In the genomic region with DNA sequence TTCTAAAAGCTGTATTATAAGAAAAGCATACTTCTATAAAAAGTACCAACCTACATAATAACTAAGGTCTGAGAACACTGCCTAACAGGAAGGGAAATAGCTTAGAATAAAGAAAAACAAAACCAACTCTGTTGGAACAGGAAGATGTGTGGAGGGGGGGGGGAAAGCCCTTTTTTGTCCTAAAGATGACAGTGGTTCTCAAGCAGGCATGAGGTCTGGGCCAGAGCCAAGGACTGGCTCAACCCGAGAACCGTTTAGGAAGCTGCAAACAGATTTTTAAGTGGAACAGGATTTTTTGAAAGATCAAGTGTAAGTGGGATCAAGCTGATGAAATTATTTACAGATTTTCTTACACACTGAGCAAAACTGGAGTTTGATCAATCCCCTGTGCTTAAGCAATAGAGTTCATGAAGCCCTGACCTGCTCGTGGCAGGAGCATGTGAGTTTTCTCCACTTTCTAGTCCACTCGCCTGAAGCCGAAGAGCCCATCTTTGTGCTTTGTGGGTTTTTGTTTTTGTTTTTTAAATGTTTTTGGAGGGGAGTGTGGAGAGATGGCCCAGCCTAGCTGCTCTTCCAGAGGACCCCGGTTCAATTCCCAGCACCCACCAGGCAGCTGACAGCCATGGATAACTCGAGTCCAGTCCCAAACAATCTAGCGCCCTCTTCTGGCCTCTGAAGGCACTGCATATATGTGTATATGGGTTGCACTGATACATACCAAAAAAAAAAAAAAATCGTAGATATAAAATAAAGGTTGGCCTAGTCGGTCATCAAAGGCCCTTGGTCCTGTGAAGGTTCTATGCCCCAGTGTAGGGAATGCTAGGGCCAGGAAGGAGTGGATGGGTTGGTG, we compare ENCODE assay signal across 14 mouse cellular contexts. TPM values are rescaled to one million over a fixed set of nuclear protein-coding genes. Genes with fewer than 3 reads are reported as not detected.
DNase-seq lines count a peak whose midpoint lies in the region; ATAC-seq and TF ChIP-seq lines count a peak whose summit lies in the region.
"Had no signal": no experiment of that assay in that cellular context is flagged by ENCODE, and none has a peak within 500 bp of the region (broad histone marks: within the 10 kb centered on the region; RNA-seq: fewer than 3 reads in every experiment).

No protein-coding gene starts in this region.

- DNase-seq in 416B (ENCODE audit: low read depth): peak; percentile 74
- DNase-seq in ES-E14 (ENCODE audit: low read depth, low spot score): no peak
- DNase-seq in liver, postnatal 0 days: no peak
- DNase-seq in forebrain, embryonic 11.5 days (ENCODE audit: low spot score): no peak
- DNase-seq in MN1 (ENCODE audit: low spot score): no peak
- DNase-seq: heart, postnatal 10 days; kidney, adult 8-10 months had no signal

- no peak overlapping the region for H3K27ac ChIP-seq in intestine, postnatal 0 days (ENCODE audit: low read depth, low read length)
- no peak overlapping the region for H3K27ac ChIP-seq in intestine, embryonic 15.5 days
- H3K27ac ChIP-seq in ES-E14 (ENCODE audit: insufficient read depth, low read depth, low read length, poor library complexity, severe bottlenecking): no peak overlapping the region
- no peak overlapping the region for H3K27ac ChIP-seq in liver, postnatal 0 days (ENCODE audit: low read depth)
- H3K27ac ChIP-seq in forebrain, embryonic 11.5 days (ENCODE audit: low read depth, low read length): no peak overlapping the region
- no peak overlapping the region for H3K27ac ChIP-seq in forebrain, embryonic 12.5 days
- H3K27ac ChIP-seq: left cerebral cortex, adult 2 months; liver, embryonic 15.5 days had no signal

- ATAC-seq in intestine, postnatal 0 days: no peak
- ATAC-seq in intestine, embryonic 15.5 days: no peak
- no peak for ATAC-seq in liver, postnatal 0 days
- no peak for ATAC-seq in forebrain, embryonic 11.5 days (replicated peaks; ENCODE audit: low FRiP score)
- no peak for ATAC-seq in forebrain, embryonic 12.5 days (ENCODE audit: low FRiP score)
- ATAC-seq: midbrain, embryonic 16.5 days had no signal

- in situ Hi-C loops in ES-E14 (cut with MboI; ENCODE audit: low sequenced_read_pairs in 2 of 2, unreplicated experiment in 2 of 2): no loop called here

- no peaks in the 10 kb centered on the region for H3K27me3 ChIP-seq in intestine, postnatal 0 days (replicated peaks; ENCODE audit: control insufficient read depth, insufficient read depth, low read length)
- no peaks in the 10 kb centered on the region for H3K27me3 ChIP-seq in intestine, embryonic 15.5 days (replicated peaks)
- H3K27me3 ChIP-seq in liver, postnatal 0 days (ENCODE audit: insufficient read depth, low read length): no peaks in the 10 kb centered on the region
- no peaks in the 10 kb centered on the region for H3K27me3 ChIP-seq in forebrain, embryonic 11.5 days (ENCODE audit: control insufficient read depth, insufficient read depth, low read length)
- H3K27me3 ChIP-seq in forebrain, embryonic 12.5 days: no peaks in the 10 kb centered on the region

- H3K36me3 ChIP-seq in intestine, postnatal 0 days (ENCODE audit: control insufficient read depth, insufficient read depth): no peaks in the 10 kb centered on the region
- H3K36me3 ChIP-seq in intestine, embryonic 15.5 days: no peaks in the 10 kb centered on the region
- H3K36me3 ChIP-seq in ES-E14 (ENCODE audit: control insufficient read depth, insufficient read depth, low read length, poor library complexity, severe bottlenecking): no peaks in the 10 kb centered on the region
- H3K36me3 ChIP-seq in liver, postnatal 0 days (replicated peaks; ENCODE audit: insufficient read depth, low read length): no peaks in the 10 kb centered on the region
- H3K36me3 ChIP-seq in forebrain, embryonic 11.5 days (ENCODE audit: control insufficient read depth, insufficient read depth, low read length): no peaks in the 10 kb centered on the region
- H3K36me3 ChIP-seq in forebrain, embryonic 12.5 days (replicated peaks): no peaks in the 10 kb centered on the region
- H3K36me3 ChIP-seq: liver, embryonic 15.5 days had no signal

- peak; percentile 45 for TF ChIP-seq CTCF in intestine, postnatal 0 days (IDR thresholded peaks at IDR 0.05; ENCODE audit: low read depth)
- peak; percentile 46; the same call in 1 of the 2 replicates for TF ChIP-seq CTCF in liver, postnatal 0 days (IDR thresholded peaks at IDR 0.05; ENCODE audit: low read depth)

- no peak overlapping the region for H3K4me3 ChIP-seq in intestine, postnatal 0 days (ENCODE audit: low read depth, low read length)
- H3K4me3 ChIP-seq in intestine, embryonic 15.5 days (replicated peaks): no peak overlapping the region
- H3K4me3 ChIP-seq in ES-E14 (ENCODE audit: insufficient read depth in 1 of 2, low read depth in 1 of 2, low read length in 2 of 2, poor library complexity in 1 of 2, severe bottlenecking in 1 of 2): no peak overlapping the region
- H3K4me3 ChIP-seq in liver, postnatal 0 days (ENCODE audit: low read depth, low read length): no peak overlapping the region
- no peak overlapping the region for H3K4me3 ChIP-seq in forebrain, embryonic 11.5 days (ENCODE audit: low read depth, low read length)
- no peak overlapping the region for H3K4me3 ChIP-seq in forebrain, embryonic 12.5 days (replicated peaks)
- H3K4me3 ChIP-seq: erythroblast, embryonic 14.5 days; left cerebral cortex, adult 2 months; liver, embryonic 15.5 days had no signal

- no peak for TF ChIP-seq EP300 in liver, postnatal 0 days (IDR thresholded peaks at IDR 0.05; ENCODE audit: low read depth)

- H3K4me2 ChIP-seq in intestine, postnatal 0 days (replicated peaks; ENCODE audit: low read depth): no peak overlapping the region
- H3K4me2 ChIP-seq in intestine, embryonic 15.5 days (replicated peaks): no peak overlapping the region
- H3K4me2 ChIP-seq in liver, postnatal 0 days (ENCODE audit: low read depth, low read length): no peak overlapping the region
- no peak overlapping the region for H3K4me2 ChIP-seq in forebrain, embryonic 11.5 days (ENCODE audit: low read depth, low read length, severe bottlenecking)
- no peak overlapping the region for H3K4me2 ChIP-seq in forebrain, embryonic 12.5 days
- H3K4me2 ChIP-seq: liver, embryonic 15.5 days had no signal

- no peaks in the 10 kb centered on the region for H3K9me3 ChIP-seq in intestine, postnatal 0 days (ENCODE audit: control insufficient read depth)
- no peaks in the 10 kb centered on the region for H3K9me3 ChIP-seq in intestine, embryonic 15.5 days
- H3K9me3 ChIP-seq in ES-E14 (ENCODE audit: control insufficient read depth, insufficient read depth, low read depth, low read length): no peaks in the 10 kb centered on the region
- no peaks in the 10 kb centered on the region for H3K9me3 ChIP-seq in liver, postnatal 0 days (ENCODE audit: low read length)
- no peaks in the 10 kb centered on the region for H3K9me3 ChIP-seq in forebrain, embryonic 11.5 days (ENCODE audit: control insufficient read depth, low read length)
- H3K9me3 ChIP-seq in forebrain, embryonic 12.5 days: 0 out of 2 replicates have a peak, but pooled peaks cover 3% of the 10 kb centered on the region
- H3K9me3 ChIP-seq: liver, embryonic 15.5 days had no signal

- WGBS in intestine, postnatal 0 days: 71% methylated on average over 10 of the region's 10 CpGs
- WGBS in intestine, embryonic 15.5 days: 79% methylated on average over 10 of the region's 10 CpGs
- 76% methylated on average over 10 of the region's 10 CpGs for WGBS in liver, postnatal 0 days (ENCODE audit: insufficient replicate concordance)
- 84% methylated on average over 10 of the region's 10 CpGs for WGBS in forebrain, embryonic 11.5 days
- 79% methylated on average over 10 of the region's 10 CpGs for WGBS in forebrain, embryonic 12.5 days

- H3K9ac ChIP-seq in intestine, postnatal 0 days (ENCODE audit: low read depth, low read length): no peak overlapping the region
- H3K9ac ChIP-seq in intestine, embryonic 15.5 days: no peak overlapping the region
- no peak overlapping the region for H3K9ac ChIP-seq in ES-E14 (ENCODE audit: insufficient read depth, low read depth, low read length, poor library complexity, severe bottlenecking)
- no peak overlapping the region for H3K9ac ChIP-seq in liver, postnatal 0 days (replicated peaks)
- H3K9ac ChIP-seq in forebrain, embryonic 11.5 days (ENCODE audit: low read length): no peak overlapping the region
- no peak overlapping the region for H3K9ac ChIP-seq in forebrain, embryonic 12.5 days
- H3K9ac ChIP-seq: liver, embryonic 15.5 days had no signal

- H3K4me1 ChIP-seq in intestine, postnatal 0 days (replicated peaks; ENCODE audit: control insufficient read depth, insufficient read depth, low read length): no peaks in the 10 kb centered on the region
- H3K4me1 ChIP-seq in intestine, embryonic 15.5 days (replicated peaks): no peaks in the 10 kb centered on the region
- peaks cover 0 to 2% of the 10 kb centered on the region in 2 experiments; a peak in 1 of 4 replicates for H3K4me1 ChIP-seq in ES-E14 (ENCODE audit: control insufficient read depth in 2 of 2, insufficient read depth in 2 of 2, low read length in 2 of 2, poor library complexity in 1 of 2)
- no peaks in the 10 kb centered on the region for H3K4me1 ChIP-seq in liver, postnatal 0 days (ENCODE audit: insufficient read depth)
- H3K4me1 ChIP-seq in forebrain, embryonic 11.5 days (replicated peaks; ENCODE audit: control insufficient read depth, insufficient read depth, low read length): no peaks in the 10 kb centered on the region
- H3K4me1 ChIP-seq in forebrain, embryonic 12.5 days: no peaks in the 10 kb centered on the region

RNA-seq across cellular contexts. Expression of a gene that starts 35.5 kb away (rescaled TPM):
- 33.5 and 37.1 TPM in 2 replicates for polyA plus RNA-seq in intestine, postnatal 0 days (2015; fragmentation: Nextera tagmentation; extraction: Ambion mirVana)
- polyA plus RNA-seq in intestine, embryonic 15.5 days (2015; fragmentation: Nextera tagmentation; extraction: Ambion mirVana): 10.4 and 11.1 TPM in 2 replicates
- 0.76 and 1.8 TPM in 2 replicates for total RNA-seq in ES-E14 (2012; rRNA removed)
- polyA plus RNA-seq in liver, postnatal 0 days (2015; fragmentation: Nextera tagmentation; extraction: Ambion mirVana): 29.6 and 38.3 TPM in 2 replicates
- 1.4 and 2.4 TPM in 2 replicates for polyA plus RNA-seq in forebrain, embryonic 11.5 days (2014; fragmentation: Nextera tagmentation; extraction: Ambion mirVana)
- polyA plus RNA-seq in forebrain, embryonic 12.5 days (2016; fragmentation: Nextera tagmentation; extraction: Ambion mirVana): 1.4 and 1.6 TPM in 2 replicates

RNA-seq across cellular contexts. Expression of a gene that starts 52.0 kb away (rescaled TPM):
- 4.5 and 4.6 TPM in 2 replicates for polyA plus RNA-seq in intestine, postnatal 0 days (2015; fragmentation: Nextera tagmentation; extraction: Ambion mirVana)
- 25.1 and 28.4 TPM in 2 replicates for polyA plus RNA-seq in intestine, embryonic 15.5 days (2015; fragmentation: Nextera tagmentation; extraction: Ambion mirVana)
- total RNA-seq in ES-E14 (2012; rRNA removed): 22.0 and 31.0 TPM in 2 replicates
- 10.1 and 13.7 TPM in 2 replicates for polyA plus RNA-seq in liver, postnatal 0 days (2015; fragmentation: Nextera tagmentation; extraction: Ambion mirVana)
- polyA plus RNA-seq in forebrain, embryonic 11.5 days (2014; fragmentation: Nextera tagmentation; extraction: Ambion mirVana): 54.2 and 57.8 TPM in 2 replicates
- 46.5 and 50.3 TPM in 2 replicates for polyA plus RNA-seq in forebrain, embryonic 12.5 days (2016; fragmentation: Nextera tagmentation; extraction: Ambion mirVana)

RNA-seq across cellular contexts. Expression of a gene that starts 52.0 kb away (rescaled TPM):
- 4.3 and 5.3 TPM in 2 replicates for polyA plus RNA-seq in intestine, postnatal 0 days (2015; fragmentation: Nextera tagmentation; extraction: Ambion mirVana)
- polyA plus RNA-seq in intestine, embryonic 15.5 days (2015; fragmentation: Nextera tagmentation; extraction: Ambion mirVana): 4.2 and 4.8 TPM in 2 replicates
- total RNA-seq in ES-E14 (2012; rRNA removed): 6.7 and 10.4 TPM in 2 replicates
- 1.7 and 1.9 TPM in 2 replicates for polyA plus RNA-seq in liver, postnatal 0 days (2015; fragmentation: Nextera tagmentation; extraction: Ambion mirVana)
- 5.2 and 5.5 TPM in 2 replicates for polyA plus RNA-seq in forebrain, embryonic 11.5 days (2014; fragmentation: Nextera tagmentation; extraction: Ambion mirVana)
- polyA plus RNA-seq in forebrain, embryonic 12.5 days (2016; fragmentation: Nextera tagmentation; extraction: Ambion mirVana): 4.5 TPM in 2 replicates
